Mouse (Mus musculus) stomach, postnatal 0 days (tissue): ENCODE data around the gene Me3. TPM values are rescaled to one million over a fixed set of nuclear protein-coding genes. Genes with fewer than 3 reads are reported as not detected.

Experiments used
- ATAC-seq: fragments of 200-750 bp; cut with Nextera tagmentation; 2 replicates; pipeline ENCODE4 v1.8.0; 2017; ENCODE audit not compliant: low FRiP score, low TSS enrichment
- DNase-seq: peaks from one replicate; pipeline ENCODE4 v3.0.0-alpha.2; 2016; ENCODE audit warnings: low spot score
- H3K27ac ChIP-seq: fragments of 300-500 bp; sonication (generic); replicated peaks from 2 replicates; pipeline ENCODE4 v1.5.1; 2014; ENCODE audit warnings: mild to moderate bottlenecking, control low read depth
- H3K27me3 ChIP-seq: fragments of 300-500 bp; sonication (generic); 2 replicates; pipeline ENCODE4 v1.6.1; 2014; ENCODE audit warnings: low read length; ENCODE audit not compliant: control insufficient read depth, insufficient read depth
- H3K36me3 ChIP-seq: fragments of 300-500 bp; sonication (generic); 2 replicates; pipeline ENCODE4 v1.6.1; 2014; ENCODE audit warnings: low read length, mixed read lengths; ENCODE audit not compliant: control insufficient read depth, insufficient read depth
- H3K4me1 ChIP-seq: fragments of 300-500 bp; sonication (generic); replicated peaks from 2 replicates; pipeline ENCODE4 v1.6.1; 2014; ENCODE audit warnings: antibody characterized with exemption; ENCODE audit not compliant: control insufficient read depth, insufficient read depth
- H3K4me2 ChIP-seq: fragments of 300-500 bp; sonication (generic); replicated peaks from 2 replicates; pipeline ENCODE4 v1.6.1; 2014; ENCODE audit warnings: low read depth, mild to moderate bottlenecking, control low read depth, moderate library complexity
- H3K4me3 ChIP-seq: fragments of 300-500 bp; sonication (generic); 2 replicates; pipeline ENCODE4 v1.5.1; 2014; ENCODE audit warnings: low read depth, low read length, control low read depth
- H3K9ac ChIP-seq: fragments of 300-500 bp; sonication (generic); 2 replicates; pipeline ENCODE4 v1.6.1; 2014; ENCODE audit warnings: mild to moderate bottlenecking, low read length, control low read depth, mixed read lengths
- H3K9me3 ChIP-seq: fragments of 300-500 bp; sonication (generic); 2 replicates; pipeline ENCODE4 v1.6.1; 2016; ENCODE audit warnings: low read length; ENCODE audit not compliant: control insufficient read depth
- CTCF ChIP-seq: IDR thresholded peaks from 2 replicates; pipeline ENCODE4 v1.5.1; 2016; ENCODE audit warnings: antibody characterized with exemption, low read depth, mild to moderate bottlenecking, moderate library complexity
- EP300 ChIP-seq: optimal IDR thresholded peaks from 2 replicates; pipeline ENCODE3; 2016; ENCODE audit warnings: antibody characterized with exemption
- WGBS: fragments of 180-500 bp; shearing (Covaris S2); extraction: QIAGEN DNeasy Blood & Tissue Kit; methylation state at CpG from one replicate; pipeline ENCODE4 v1.1.7; 2014; 5-methylcytosine and 5-hydroxymethylcytosine counted together
- polyA plus RNA-seq: library from polyadenylated mRNA; unstranded; fragments of >200 nt; fragmentation: Nextera tagmentation; extraction: Ambion mirVana; gene quantifications from 2 replicates; pipeline ENCODE4 v1.2.1, GENCODE M21; 2015

The Me3 gene
- polyA plus RNA-seq, 1 experiment from 2014 or later: 4.8 TPM

- Histone ChIP-seq H3K27ac (no peak overlapping the region), H3K9ac (no peak overlapping the region), H3K4me2 (no peak overlapping the region), H3K4me3 (no peak overlapping the region), H3K27me3 (no peaks in the 10 kb centered on the region), H3K36me3 (no peaks in the 10 kb centered on the region), H3K9me3 (no peaks in the 10 kb centered on the region), H3K4me1 (no peaks in the 10 kb centered on the region)
- DNase-seq (no peak), ATAC-seq (no peak)
- TF ChIP-seq EP300: no peak
- no peak for TF ChIP-seq CTCF
- 41% methylated on average over 2 of the region's 2 CpGs for whole genome bisulfite sequencing
These were observed 78.6 kb downstream of the Me3 start for GRCm38 (mm10) chr7:89710776-89711175.

- H3K4me3 ChIP-seq: no peak overlapping the region
- H3K9ac ChIP-seq: no peak overlapping the region
- TF ChIP-seq EP300: no peak
- no peak for TF ChIP-seq CTCF
- no peaks in the 10 kb centered on the region for H3K9me3 ChIP-seq
- no peak overlapping the region for H3K4me2 ChIP-seq
- no peak for DNase-seq
- no peaks in the 10 kb centered on the region for H3K4me1 ChIP-seq
- H3K27ac ChIP-seq: no peak overlapping the region
- H3K36me3 ChIP-seq: no peaks in the 10 kb centered on the region
- no peaks in the 10 kb centered on the region for H3K27me3 ChIP-seq
- ATAC-seq: no peak
These were observed 80.9 kb downstream of the Me3 start for GRCm38 (mm10) chr7:89713059-89713458.

GRCm38 (mm10) chr7:89716226-89716625, 84.0 kb downstream of the Me3 start:
- Histone ChIP-seq H3K27me3 (no peaks in the 10 kb centered on the region), H3K4me2 (no peak overlapping the region), H3K4me1 (no peaks in the 10 kb centered on the region), H3K9me3 (no peaks in the 10 kb centered on the region), H3K27ac (no peak overlapping the region), H3K36me3 (no peaks in the 10 kb centered on the region), H3K9ac (no peak overlapping the region), H3K4me3 (no peak overlapping the region)
- 65% methylated on average over 3 of the region's 3 CpGs for WGBS
- no peak for TF ChIP-seq CTCF
- TF ChIP-seq EP300: no peak
- DNase-seq (no peak), ATAC-seq (peak; percentile 78)

GRCm38 (mm10) chr7:89717521-89717920, 85.3 kb downstream of the Me3 start:
- DNase-seq (no peak), ATAC-seq (peak; percentile 60; the same call in 1 of the 2 replicates)
- WGBS: 44% methylated on average over 2 of the region's 2 CpGs
- Histone ChIP-seq H3K4me1 (no peaks in the 10 kb centered on the region), H3K9me3 (no peaks in the 10 kb centered on the region), H3K9ac (no peak overlapping the region), H3K27ac (no peak overlapping the region), H3K4me3 (no peak overlapping the region), H3K36me3 (no peaks in the 10 kb centered on the region), H3K4me2 (no peak overlapping the region), H3K27me3 (no peaks in the 10 kb centered on the region)
- no peak for TF ChIP-seq EP300

GRCm38 (mm10) chr7:89718264-89718663, 86.1 kb downstream of the Me3 start:
- Histone ChIP-seq H3K27ac (no peak overlapping the region), H3K9ac (no peak overlapping the region), H3K4me2 (no peak overlapping the region), H3K9me3 (no peaks in the 10 kb centered on the region), H3K36me3 (no peaks in the 10 kb centered on the region), H3K4me1 (no peaks in the 10 kb centered on the region), H3K27me3 (no peaks in the 10 kb centered on the region), H3K4me3 (no peak overlapping the region)
- ATAC-seq (no peak), DNase-seq (no peak)
- WGBS: 66% methylated on average over 2 of the region's 2 CpGs
- TF ChIP-seq CTCF: no peak
- TF ChIP-seq EP300: no peak

GRCm38 (mm10) chr7:89720256-89720655, 88.1 kb downstream of the Me3 start:
- no peak for DNase-seq
- WGBS: 63% methylated on average over 2 of the region's 2 CpGs
- no peaks in the 10 kb centered on the region for H3K4me1 ChIP-seq

More at GRCm38 (mm10) chr7:89720256-89720655, 88.1 kb downstream of the Me3 start:
- Histone ChIP-seq H3K9me3 (no peaks in the 10 kb centered on the region), H3K9ac (no peak overlapping the region), H3K36me3 (no peaks in the 10 kb centered on the region), H3K27me3 (no peaks in the 10 kb centered on the region), H3K27ac (no peak overlapping the region), H3K4me2 (no peak overlapping the region), H3K4me3 (no peak overlapping the region)
- no peak for TF ChIP-seq CTCF
- TF ChIP-seq EP300: no peak
- no peak for ATAC-seq
